12 mouse cellular contexts compared by ENCODE assay signal in the genomic region with DNA sequence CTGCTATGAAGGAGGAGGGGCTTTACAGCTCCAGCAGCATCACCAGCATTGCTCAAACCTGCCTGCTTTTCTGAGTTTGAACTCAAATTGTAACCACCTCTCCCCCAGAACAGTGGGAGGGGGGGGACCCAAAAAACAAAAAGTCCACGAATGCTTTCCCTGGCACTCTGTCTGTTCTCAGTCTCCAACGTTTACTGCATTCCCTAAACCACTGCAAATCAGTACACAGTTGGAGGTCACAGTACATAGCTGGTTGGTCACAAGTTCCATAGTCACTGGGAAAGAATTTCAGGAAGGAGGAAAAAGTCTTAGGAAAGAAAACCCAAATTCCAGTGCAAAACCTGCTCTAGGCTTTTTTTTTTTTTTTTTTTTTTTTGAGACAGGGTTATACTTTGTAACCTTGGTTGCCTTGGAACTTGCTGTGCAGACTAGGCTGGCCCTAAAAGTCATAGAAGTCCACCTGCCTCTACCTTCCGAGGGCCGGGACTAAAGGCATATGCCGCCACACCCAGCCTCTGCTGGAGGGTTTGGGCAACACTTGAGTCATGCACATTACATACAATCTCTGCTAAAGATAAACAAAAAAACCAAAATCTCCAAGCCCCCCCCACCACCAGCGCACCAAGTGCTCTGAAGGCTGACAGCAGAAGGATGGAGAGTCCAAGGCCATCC.
"Had no signal": no experiment of that assay in that cellular context is flagged by ENCODE, and none has a peak within 500 bp of the region (broad histone marks: within the 10 kb centered on the region; RNA-seq: fewer than 3 reads in every experiment).

No protein-coding gene starts in this region.

- H3K4me3 ChIP-seq: kidney, embryonic 15.5 days; limb, embryonic 12.5 days; liver, embryonic 13.5 days; midbrain, embryonic 13.5 days had no signal

- H3K9ac ChIP-seq: kidney, embryonic 15.5 days; limb, embryonic 12.5 days; liver, embryonic 13.5 days; lung, embryonic 14.5 days; midbrain, embryonic 13.5 days had no signal

- H3K9me3 ChIP-seq: limb, embryonic 12.5 days; liver, embryonic 13.5 days; midbrain, embryonic 13.5 days had no signal

- ATAC-seq: intestine, embryonic 16.5 days; midbrain, embryonic 13.5 days had no signal

- H3K4me2 ChIP-seq: kidney, embryonic 15.5 days; limb, embryonic 12.5 days; liver, embryonic 13.5 days; lung, embryonic 14.5 days; midbrain, embryonic 13.5 days had no signal

- DNase-seq: kidney, adult 2 months; kidney, postnatal 14 days; liver, embryonic 13.5 days; lung, embryonic 14.5 days; lung, postnatal 14 days; thymus, postnatal 4 days had no signal

- H3K27me3 ChIP-seq: kidney, embryonic 15.5 days; limb, embryonic 12.5 days; liver, embryonic 13.5 days; midbrain, embryonic 13.5 days had no signal

- H3K27ac ChIP-seq: kidney, embryonic 15.5 days; limb, embryonic 12.5 days; liver, embryonic 13.5 days; macrophage; midbrain, embryonic 13.5 days; stomach, postnatal 0 days had no signal

- H3K4me1 ChIP-seq: limb, embryonic 12.5 days; midbrain, embryonic 13.5 days had no signal
